Mouse (Mus musculus) left cerebral cortex, adult 8-10 months (tissue): Measurements from ENCODE around the gene Tmem135. TPM values are rescaled to one million over a fixed set of nuclear protein-coding genes. Genes with fewer than 3 reads are reported as not detected.

Source experiments
- DNase-seq, 2 experiments: peaks; one replicate each; pipeline ENCODE4 v3.0.0; 2022; ENCODE audit warnings: low spot score in 2 of 2
- total RNA-seq, 4 experiments: library from RNA; stranded (reverse); gene quantifications; 2 replicates each; pipeline ENCODE4 v1.2.4; 2022

The Tmem135 gene
- total RNA-seq, 4 experiments from 2014 or later = 54.1 to 58.9 (median 56.9) TPM

DNA sequence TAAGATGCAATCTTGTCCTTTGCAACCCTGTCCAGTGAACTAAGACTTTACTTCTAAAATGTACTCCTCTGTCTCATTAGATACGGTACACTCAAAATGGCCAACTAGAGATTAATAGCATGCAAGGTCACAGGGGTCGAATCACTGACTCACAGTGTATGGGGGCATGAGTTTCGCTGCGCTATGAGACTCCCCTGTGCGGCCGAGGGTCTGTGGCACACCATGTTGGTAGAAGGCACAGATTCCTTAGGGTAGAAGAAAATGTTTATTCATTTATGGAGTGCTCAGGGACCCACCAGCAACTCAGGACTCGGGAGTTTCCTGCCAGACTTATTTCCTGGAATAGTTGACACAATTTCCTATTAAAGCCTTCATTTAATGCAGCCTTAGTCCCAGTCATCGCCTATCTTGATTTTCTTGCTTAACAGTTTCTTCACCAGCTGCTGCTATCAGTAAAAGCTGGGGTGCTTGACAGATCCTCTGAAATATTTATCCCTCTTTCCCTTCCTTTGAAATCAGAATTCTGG lies 14.2 kb upstream of the Tmem135 start:
- no peak for DNase-seq

DNA sequence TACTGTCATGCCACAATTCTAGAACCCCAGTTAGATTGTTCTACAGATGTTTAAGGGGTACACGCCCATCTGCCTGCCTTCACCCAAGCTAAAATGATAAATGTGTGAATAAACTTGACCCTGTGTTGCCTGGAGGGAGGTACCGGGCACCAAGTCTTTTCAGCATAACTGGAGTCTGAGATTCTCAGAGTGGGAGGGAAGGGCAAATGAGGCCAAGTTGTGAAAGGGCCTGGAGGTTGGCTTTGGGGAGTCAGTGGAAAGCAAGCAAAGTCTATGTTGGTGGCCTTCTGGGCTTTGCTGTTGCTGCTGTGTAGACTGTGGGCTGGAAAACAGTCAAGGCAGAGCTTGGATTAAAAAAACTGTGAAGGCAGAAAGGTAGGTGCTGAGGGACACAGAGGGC lies 13.7 kb upstream of the Tmem135 start:
- DNase-seq = no peak

DNA sequence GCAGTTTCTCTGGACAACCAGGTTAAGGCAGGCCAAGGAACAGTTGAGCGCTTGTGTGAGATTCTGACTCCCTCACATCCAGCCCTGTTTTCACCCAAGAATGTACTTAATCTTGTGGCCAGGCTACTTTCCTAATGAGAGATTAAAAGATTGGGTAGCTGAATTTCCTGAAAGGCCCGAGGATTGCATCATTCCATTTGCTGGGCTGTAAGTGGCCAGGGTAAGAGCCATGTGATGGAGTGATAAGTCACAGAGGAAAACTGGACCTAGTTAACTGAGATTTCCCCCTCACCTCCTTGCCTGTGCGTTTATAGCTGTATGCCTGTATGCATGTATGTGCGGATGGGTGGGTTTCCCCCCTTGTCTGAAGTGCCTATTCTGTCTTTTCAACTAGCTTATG lies 12.0 kb upstream of the Tmem135 start:
- DNase-seq = no peak

DNA sequence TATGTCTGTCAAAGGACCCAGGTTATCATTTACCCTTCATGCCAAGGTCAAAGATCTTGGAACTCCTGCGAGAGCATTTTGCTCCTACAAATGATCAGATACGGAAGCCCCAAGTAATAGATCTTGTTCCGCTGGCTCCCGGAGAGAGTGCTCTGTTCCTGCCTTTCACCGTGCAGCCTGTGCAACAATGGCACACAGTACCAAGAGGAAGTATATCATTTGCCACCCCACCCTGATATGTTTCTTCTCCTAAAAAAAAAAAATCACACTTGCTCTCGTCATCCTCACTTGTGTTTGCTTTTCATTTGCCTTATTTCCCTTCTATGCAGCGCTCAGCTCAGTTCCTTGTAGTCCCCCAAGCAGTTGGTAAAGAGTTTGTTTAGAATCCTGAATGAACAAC lies 8.1 kb upstream of the Tmem135 start:
- DNase-seq = no peak

DNA sequence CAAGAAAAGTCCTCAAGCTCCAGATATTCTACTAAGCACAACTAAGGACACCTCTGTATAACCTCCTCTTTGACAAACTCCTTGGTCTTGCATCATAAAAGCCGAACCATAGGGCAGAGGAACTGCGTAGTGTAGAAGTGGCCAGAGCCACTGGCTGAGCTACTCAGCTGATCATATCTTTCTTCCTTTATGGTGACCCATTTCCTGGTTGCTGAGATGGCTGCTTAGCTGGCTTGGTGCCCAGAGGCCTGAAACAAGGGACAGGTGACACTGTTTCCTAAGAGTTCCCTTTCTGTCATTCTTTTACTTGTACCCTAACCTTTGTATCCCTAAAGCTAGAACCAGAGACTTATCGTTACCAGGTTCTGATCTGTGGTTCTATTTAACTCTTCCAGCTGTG lies 7.3 kb upstream of the Tmem135 start:
- no peak for DNase-seq

DNA sequence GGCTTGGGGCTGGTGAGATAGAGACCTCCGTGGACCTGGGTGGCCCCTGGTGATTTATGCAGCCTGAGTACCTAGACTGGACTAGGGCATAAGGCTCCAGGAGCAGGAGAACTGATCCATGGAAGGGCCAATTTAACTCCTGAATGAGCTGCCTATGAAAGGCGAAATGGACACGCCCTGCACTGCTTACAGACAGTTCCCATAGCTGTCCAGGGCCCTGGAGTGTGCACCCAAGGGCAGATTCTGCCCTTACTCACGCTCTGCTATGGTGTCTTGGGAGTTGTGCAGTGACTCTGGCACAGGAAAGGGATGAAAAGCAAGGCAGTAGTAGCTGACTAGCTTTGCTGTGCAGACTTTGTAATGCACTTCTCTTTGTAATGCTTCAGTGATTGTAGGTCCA lies 6.3 kb upstream of the Tmem135 start:
- no peak for DNase-seq

DNA sequence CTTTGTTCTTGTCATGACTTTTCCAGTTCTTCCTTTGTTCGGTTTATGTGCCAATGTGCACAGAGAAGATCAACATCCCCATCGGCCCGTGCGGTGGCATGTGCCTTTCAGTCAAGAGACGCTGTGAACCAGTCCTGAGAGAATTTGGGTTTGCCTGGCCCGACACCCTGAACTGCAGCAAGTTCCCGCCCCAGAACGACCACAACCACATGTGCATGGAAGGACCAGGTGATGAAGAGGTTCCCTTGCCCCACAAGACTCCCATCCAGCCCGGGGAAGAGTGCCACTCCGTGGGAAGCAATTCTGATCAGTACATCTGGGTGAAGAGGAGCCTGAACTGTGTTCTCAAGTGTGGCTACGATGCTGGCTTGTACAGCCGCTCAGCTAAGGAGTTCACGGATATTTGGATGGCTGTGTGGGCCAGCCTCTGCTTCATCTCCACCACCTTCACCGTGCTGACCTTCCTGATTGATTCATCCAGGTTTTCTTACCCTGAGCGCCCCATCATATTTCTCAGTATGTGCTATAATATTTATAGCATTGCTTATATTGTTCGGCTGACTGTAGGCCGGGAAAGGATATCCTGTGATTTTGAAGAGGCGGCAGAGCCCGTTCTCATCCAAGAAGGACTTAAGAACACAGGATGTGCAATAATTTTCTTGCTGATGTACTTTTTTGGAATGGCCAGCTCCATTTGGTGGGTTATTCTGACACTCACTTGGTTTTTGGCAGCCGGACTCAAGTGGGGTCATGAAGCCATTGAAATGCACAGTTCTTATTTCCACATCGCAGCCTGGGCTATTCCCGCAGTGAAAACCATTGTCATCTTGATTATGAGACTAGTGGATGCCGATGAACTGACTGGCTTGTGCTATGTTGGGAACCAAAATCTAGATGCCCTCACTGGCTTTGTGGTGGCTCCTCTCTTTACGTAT lies 3.3 kb upstream of the Tmem135 start:
- no peak for DNase-seq

DNA sequence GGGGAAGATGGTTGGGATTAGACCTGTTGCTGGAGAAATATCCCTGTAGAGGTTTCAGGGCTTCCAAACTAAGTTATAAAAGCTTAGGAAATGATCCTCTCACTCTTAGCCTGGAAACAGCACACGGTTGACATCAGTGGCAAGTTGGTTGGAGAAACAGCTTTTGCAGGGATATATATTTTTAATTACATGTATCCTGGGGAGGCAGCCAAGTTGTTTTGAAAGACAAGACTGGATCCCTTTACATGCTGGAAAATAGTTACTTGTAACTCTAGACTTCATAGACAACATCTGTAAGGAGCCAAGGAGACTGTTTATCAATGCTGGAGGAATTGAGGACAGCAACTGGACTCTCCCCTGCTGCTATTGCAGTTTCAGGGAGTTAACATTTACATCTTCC lies 2.0 kb upstream of the Tmem135 start:
- no peak for DNase-seq

DNA sequence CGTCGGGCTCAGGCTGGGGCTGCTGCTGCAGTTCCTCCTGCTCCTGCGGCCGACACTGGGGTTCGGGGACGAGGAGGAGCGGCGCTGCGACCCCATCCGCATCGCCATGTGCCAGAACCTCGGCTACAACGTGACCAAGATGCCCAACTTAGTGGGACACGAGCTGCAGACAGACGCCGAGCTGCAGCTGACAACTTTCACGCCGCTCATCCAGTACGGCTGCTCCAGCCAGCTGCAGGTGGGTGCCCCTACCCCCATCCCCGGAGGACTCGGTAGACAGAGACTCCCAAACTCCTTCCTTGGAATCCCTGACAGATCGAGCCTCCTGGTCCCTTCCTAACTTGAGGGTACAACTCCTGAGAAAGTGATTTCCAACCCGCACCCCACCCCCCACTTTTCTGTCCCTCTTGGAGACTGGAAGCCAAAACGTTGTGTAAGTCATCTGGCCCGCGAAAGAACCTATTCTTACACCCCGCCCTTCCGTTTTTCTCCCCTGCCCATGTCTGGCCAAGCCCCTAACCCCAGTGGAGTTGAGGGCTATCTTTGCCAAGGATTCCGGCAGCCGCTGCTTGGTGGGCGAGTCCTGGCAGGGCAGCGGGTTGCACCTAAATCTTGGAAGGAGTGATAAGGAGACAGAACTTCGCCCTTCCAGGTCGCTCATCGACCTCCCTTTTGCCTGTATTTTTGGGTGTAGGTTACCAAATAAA lies 865 bp upstream of the Tmem135 start:
- DNase-seq = peak in 1 of 2 experiments; percentile 24

DNA sequence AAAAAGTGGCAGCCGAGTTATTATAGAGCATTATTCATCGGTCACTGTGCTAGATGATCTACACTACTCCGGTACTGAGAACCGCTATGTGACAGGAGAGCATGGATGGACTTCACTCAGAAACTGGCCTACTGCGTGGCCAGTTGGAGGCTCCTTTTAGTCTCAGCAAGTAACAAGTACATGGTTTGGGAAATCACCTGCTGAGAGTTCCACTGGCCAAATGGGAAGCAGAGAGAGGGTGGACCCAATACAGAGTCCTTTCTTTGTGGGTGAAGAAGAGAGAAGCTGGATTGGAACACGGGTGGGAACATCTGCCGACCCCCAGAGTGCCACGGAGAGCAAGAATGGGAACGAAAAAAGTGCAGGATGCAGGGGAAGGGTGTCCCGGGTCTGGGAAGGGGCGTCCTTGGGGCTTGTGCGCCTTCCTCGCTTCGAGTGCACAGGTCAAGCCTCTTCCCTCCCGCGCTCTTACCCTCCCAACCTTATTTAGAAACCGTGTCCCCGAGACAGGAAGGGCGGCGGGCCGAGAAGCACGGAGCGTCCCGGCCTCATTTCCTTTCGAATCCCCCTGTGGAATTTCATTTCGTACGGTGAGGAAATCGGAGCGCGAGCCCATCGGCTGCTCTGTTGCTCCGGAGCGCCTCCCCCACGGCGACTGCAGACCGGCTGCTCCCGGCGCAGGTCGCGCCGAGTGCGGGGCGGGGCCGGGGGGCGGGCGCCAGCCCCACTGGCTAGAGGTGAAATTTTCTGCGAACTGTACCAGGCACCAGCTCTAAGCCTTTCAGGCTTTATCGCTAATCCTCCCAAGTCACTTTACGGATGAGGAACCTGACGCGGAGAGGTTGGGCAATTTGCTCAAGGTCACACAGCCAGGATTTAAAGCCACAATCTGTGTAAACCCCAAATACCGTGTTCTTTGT lies 709 bp downstream of the Tmem135 start:
- DNase-seq = peak; percentile 43 to 44

DNA sequence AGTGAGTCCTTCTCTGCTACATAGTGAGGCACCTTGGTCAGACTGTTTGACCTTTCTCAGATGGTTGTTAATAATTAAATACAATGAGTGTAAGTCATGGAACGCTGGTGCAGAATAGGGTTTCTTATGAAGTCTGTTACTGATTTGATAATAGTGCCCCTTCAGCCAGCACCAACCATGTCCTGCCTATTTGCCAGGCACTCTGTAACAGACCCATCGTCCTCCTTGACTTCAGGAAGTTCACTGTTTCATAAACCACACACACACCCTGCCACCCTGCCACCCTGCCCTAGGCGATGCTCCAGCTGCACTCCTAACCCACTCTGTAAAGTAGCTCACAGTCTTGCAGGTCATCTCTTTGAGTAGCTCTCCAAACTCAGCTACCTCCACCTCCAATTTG lies 2.1 kb downstream of the Tmem135 start:
- DNase-seq = no peak

DNA sequence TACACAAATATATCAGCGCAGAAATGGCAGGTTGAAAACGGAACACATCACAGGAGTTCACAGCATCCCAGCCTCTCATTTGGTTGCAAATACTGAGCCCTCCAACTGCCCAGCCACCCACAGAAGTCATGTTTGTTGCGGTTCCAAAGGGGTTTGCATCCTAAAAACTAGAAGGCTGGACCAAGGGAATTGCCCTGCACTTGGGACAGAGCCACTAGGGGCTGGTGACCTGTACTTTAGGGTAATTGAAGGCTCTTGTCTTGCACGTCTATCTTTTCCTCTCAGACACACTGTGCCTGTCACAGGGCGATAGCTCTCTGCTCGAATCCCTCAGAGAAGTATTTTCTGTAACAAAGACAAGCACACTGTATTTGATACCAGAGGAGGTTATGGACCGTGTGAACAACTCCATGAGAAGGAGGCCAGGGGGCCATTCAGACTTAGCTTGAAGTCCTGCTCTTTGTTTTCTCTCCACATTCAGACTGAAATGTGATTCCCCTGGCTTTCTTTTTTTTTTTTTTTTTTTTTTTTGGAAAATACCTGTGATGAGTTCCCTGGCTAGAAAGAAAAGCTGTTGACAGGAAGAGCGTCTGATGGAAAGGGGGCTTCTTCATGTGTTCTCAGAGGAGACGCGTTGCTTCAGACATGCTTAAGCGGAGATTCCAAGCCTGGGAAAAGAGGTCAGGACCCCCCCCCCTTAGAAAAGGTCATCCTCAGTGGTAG lies 2.7 kb downstream of the Tmem135 start:
- no peak for DNase-seq

DNA sequence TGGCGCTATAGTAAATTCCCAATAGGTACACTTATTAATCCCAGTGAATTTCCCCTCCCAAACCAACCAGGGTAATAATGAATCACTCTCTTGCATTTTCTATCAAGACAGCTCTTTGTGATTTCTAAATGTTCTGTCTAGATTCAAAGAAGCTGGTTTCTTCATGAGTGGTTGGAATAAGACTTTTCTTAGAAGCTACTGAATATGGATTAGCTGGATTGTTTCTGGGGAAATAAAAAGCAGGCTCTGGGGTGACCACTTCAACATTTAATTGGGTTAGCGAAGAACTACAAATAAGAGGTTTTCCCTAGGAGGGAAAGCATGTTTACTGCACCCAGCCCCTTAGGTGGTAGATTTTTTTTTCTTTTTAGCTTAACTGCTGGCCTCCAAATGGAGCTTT lies 3.3 kb downstream of the Tmem135 start:
- DNase-seq = no peak

DNA sequence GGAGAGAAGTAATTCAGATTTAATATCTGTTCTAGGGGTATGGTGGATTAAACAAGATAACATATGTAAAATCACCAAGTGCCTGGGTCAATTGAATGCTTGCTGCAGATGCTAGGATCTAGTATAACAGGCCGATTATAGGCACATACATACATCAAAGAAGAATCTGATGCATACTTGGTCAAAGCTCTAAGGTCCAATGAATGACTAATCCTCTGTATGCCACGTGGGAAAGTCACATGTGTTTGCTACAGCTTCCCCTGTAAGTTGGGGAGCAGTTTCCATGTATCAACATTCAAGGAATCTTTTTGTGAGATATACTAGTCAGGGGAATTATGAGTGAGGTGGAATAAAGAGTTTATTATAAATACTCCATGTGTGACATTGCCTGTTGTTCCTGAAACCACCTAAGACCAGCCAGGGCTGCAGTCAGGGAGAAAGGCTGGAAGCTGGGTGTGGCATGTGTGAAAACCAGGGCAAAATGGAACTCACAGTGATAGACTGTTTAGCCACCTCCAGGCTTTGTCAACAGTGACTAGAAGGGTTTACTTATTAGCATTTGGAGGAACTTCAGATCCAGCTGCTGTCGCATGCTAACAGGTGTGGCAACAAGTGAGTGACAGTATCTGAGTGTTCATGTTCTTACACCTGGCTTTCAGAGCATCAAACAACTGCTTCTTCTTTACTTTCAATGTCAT lies 6.0 kb downstream of the Tmem135 start:
- DNase-seq = no peak

DNA sequence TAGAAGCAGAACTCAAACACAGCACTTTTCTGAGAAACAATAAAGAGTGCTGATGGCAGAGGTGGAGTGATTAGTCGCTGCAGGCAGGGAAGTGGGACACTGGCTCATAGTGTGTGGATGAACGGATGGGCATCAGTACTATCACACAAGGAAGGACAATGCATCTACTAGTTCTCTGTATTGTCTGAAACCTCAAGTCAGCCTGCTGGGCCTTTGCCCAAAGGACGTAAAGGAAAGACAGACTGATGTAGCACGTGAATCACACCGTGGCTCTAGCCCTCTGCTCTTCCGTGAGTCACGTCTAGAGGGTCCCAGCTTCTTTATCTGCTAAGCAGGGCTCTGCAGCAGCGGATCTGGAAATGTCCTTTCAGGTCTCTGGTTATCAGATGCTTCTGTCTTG lies 7.6 kb downstream of the Tmem135 start:
- no peak for DNase-seq

DNA sequence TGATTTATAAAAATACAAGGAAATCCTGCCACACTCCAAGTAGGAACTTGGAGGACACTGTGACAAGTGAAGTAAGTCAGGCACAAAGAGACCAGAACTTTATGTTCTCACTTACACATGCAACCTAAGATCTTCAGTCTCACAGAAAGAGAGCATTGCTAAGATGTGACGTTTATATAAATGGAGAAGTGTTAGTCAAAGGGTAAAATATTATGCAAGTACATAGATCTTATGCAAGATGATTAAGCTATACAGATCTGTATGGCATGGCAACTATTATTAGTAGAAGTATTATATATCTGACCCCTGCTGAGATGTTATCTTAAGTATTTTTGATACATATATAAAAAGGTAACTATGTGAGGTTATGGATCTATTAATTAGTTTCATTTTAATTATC lies 8.6 kb downstream of the Tmem135 start:
- DNase-seq = no peak

DNA sequence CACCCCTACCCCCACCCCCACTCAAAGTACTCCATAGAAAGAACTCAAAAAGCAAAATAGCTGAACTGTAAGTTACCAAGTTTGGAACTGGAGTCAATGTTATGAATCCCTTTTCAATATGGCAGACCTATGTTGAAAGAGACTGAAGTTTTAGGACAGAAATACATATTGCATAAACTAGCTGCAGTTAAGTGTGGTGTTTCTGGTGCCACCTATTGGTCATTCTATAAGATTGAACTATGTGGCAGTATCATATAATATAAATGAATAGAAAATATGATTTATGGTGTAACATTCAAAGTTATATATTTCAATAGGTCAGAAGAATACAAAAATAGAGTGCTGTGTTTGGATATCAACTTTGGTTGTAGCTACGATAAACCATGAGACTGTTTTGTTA lies 11.2 kb downstream of the Tmem135 start:
- DNase-seq = no peak

DNA sequence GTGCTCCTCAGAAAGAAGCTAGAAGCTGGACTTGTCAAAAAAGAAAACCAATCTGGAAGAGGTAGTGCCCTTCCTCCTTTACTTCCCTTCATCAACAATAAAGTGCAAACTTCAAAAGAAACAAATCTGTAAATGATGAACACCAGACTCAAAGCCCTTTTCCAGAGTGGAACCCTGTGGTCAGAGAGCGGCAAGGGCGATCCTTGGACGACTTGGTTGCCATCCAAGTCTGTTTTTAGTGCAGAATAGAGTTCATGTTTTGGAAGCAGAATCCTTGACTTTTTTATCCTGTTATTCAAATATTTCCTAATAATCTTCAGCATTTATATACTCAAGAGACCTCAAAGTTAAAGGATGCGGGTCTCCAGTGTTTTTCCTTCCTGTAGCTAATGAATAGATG lies 11.6 kb downstream of the Tmem135 start:
- DNase-seq = no peak

DNA sequence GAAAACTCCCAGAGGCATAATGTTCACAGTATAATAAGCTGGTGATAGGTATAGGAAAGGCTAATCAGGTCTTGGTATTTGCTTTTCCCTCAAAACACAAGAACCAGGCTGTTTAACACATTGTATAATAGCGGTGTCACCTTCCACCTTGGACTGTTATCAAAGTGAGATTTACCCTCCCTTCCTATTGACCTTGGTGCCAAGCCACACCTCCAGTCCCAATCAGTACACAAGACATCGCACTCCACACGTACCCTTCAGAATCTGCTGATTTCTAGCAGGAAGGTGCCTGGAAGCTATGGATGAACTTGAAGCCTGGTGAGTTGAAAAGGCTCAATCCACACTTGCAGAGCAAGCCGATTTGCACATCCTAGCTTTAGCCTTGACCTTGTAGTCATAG lies 12.2 kb downstream of the Tmem135 start:
- DNase-seq = no peak

DNA sequence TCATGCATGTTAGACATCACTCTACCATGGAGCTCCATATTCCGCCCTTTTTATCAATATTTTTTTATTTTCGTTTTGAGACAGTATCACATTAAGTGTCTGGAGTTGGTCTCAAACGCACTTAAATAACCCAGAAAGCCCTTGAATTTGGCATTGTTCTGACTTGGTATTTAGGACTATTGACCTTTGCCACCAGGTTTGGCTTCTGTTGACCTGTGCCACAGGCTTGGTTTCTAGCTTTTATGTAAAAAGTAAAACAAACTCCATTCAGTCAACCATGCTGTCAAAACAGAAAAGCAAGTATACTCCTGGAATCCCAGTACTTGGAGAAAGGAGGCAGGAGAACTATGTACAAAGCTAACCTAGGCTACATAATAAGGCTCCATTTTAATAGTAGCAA lies 12.7 kb downstream of the Tmem135 start:
- no peak for DNase-seq
